Mouse (Mus musculus) erythroblast, embryonic 14.5 days (primary cell): ENCODE measurements around the gene Galnt12. TPM values are rescaled to one million over a fixed set of nuclear protein-coding genes. Genes with fewer than 3 reads are reported as not detected.
"Not testable (repeated sequence)": the region's sequence is repeated elsewhere in the genome, so short reads cannot be mapped to it uniquely, and the experiment has no call there.

Experiments
- H3K27me3 ChIP-seq: 2 replicates; pipeline ENCODE4 v1.6.1; 2012; ENCODE audit warnings: inconsistent platforms; ENCODE audit not compliant: control insufficient read depth
- H3K36me3 ChIP-seq: 2 replicates; pipeline ENCODE4 v1.6.1; 2012; ENCODE audit warnings: mild to moderate bottlenecking, inconsistent platforms; ENCODE audit not compliant: control insufficient read depth
- H3K4me1 ChIP-seq: 2 replicates; pipeline ENCODE4 v1.6.1; 2012; ENCODE audit warnings: inconsistent platforms; ENCODE audit not compliant: control insufficient read depth
- H3K4me3 ChIP-seq: replicated peaks from 2 replicates; pipeline ENCODE3; 2012; ENCODE audit warnings: moderate library complexity, mild to moderate bottlenecking, inconsistent platforms
- H3K9me3 ChIP-seq: 2 replicates; pipeline ENCODE4 v1.6.1; 2012; ENCODE audit warnings: low read length, inconsistent platforms, mixed read lengths; ENCODE audit not compliant: control insufficient read depth
- GATA1 ChIP-seq: IDR thresholded peaks from 2 replicates; pipeline ENCODE4 v1.6.1; 2012; ENCODE audit warnings: low read length, inconsistent platforms, mixed read lengths
- TAL1 ChIP-seq: IDR thresholded peaks from 3 replicates; pipeline ENCODE4 v1.6.1; 2012; ENCODE audit warnings: low read length, inconsistent platforms, mixed read lengths
- polyA plus RNA-seq: library from polyadenylated mRNA; stranded (reverse); fragments of >175 nt; gene quantifications from 2 replicates; pipeline ENCODE4 v1.2.3, GENCODE M21; 2012

The Galnt12 gene
- not detected in 2 replicates for polyA plus RNA-seq

DNA sequence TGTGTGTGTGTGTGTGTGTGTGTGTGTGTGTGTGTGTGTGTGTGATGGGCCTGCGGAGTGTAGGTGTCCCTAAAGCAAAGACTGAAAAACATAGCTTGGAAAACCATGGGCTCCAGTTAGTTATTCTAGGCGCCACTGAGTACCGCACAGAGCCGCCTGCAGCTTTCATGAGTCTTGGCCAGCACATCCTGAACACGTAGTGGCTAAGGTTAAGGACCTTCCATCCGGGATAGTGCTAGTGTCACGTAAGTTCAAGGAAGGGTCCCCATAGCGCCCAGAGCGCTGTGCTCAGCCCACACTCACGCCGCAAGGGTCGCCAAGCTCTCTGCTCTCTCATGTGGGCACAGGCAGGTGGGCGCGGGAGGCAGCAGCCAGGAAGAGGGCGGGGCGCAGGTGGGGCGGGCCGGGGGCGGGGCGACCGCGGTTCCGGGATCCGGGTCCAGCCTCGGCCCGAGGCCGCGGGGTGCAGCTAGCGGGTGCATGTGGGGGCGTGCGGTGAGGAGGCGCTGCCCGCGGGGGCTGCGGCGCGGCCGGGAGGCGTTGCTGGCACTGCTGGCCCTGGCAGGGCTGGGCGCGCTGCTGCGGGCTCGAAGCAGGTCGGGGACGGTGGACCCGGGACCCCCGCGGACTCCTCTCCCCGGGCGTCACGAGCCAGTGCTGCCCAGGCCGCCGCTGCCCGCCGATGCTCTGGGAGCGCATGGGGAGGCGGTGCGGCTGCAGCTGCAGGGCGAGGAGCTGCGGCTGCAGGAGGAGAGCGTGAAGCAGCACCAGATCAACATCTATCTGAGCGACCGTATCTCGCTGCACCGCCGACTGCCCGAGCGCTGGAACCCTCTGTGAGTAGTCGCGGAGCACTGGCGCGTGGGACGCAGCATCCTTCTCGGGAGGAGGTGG is at the start of gene Galnt12:
Galnt12 (plus strand) TSS at position 417 of the 894 bp plus-strand sequence.
- Histone ChIP-seq H3K27me3 (peaks cover 34% of the 10 kb centered on the region), H3K4me3 (peak within 1 kb of the TSS; percentile 24), H3K9me3 (no peaks in the 10 kb centered on the region)

DNA sequence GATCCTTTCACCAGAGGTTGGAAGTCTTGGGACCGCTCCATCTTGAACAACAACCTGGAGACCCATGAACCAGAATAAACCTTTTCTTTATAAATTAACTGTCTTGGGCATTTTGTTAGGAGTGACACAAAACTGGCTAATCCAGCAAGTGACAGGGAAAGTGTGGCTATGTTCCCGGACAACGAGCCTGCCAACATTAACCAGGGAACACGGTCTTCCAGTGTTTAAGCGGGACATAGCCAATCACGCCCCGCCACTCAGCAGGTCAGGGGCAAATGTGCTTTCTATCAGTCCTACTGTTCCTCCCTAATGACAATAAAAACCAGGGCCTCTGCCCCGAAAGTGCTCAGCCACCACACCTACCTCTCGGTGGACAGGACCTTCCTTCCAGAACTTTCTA is 47.8 kb upstream of the Galnt12 start:
- Histone ChIP-seq H3K4me1 (no peaks in the 10 kb centered on the region), H3K36me3 (no peaks in the 10 kb centered on the region), H3K4me3 (no peak overlapping the region), H3K27me3 (no peaks in the 10 kb centered on the region), H3K9me3 (no peaks in the 10 kb centered on the region)
- TF ChIP-seq TAL1 = no peak
- TF ChIP-seq GATA1 = no peak

More for the DNA sequence above, at the start of gene Galnt12:
- H3K36me3 ChIP-seq = no peaks in the 10 kb centered on the region
- no peak for TF ChIP-seq TAL1
- H3K4me1 ChIP-seq = no peaks in the 10 kb centered on the region

DNA sequence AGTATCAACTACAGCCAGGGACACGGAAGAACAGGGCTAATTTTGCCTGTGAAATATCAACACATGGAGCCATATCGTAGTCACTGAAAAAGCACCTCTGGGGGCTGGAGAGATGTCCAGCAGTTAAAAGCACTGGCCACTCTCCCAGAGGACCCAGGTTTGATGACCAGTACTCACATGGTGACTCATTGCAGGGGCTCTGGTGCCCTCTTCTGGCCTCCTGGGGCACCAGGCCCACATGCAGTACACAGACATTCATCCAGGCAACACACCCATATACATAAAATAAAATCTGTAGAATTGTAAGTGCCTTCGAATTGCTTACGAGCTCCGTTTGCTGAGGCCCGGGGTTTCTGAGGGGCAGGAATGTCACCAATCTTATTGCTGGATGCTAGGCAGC is 44.7 kb upstream of the Galnt12 start:
- H3K4me3 ChIP-seq = no peak overlapping the region
- no peaks in the 10 kb centered on the region for H3K9me3 ChIP-seq
- H3K36me3 ChIP-seq = no peaks in the 10 kb centered on the region
- H3K27me3 ChIP-seq = peaks cover 10% of the 10 kb centered on the region
- no peak for TF ChIP-seq GATA1
- no peak for TF ChIP-seq TAL1
- no peaks in the 10 kb centered on the region for H3K4me1 ChIP-seq

DNA sequence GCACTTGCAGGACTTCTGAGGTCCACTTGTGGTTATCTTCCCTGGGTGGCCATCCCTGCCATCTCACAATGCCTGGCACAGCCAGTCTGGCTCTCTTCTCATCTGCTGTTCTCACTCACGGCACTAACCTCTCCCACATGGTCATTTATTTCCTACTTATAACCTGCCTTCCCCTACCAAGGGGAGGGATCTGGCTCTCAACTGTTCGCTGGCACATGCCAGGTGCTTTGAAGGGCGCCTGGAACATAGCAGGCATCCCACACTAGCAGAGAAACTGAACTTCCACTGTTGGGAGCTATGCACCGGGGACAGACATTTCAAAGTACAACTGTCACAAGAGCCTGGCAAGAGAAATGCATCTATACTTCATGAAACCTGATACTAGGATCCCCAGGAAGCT is 43.9 kb upstream of the Galnt12 start:
- Histone ChIP-seq H3K9me3 (no peaks in the 10 kb centered on the region), H3K4me1 (no peaks in the 10 kb centered on the region), H3K36me3 (no peaks in the 10 kb centered on the region), H3K4me3 (no peak overlapping the region), H3K27me3 (peaks cover 17% of the 10 kb centered on the region)
- TF ChIP-seq TAL1 (no peak), GATA1 (no peak)

DNA sequence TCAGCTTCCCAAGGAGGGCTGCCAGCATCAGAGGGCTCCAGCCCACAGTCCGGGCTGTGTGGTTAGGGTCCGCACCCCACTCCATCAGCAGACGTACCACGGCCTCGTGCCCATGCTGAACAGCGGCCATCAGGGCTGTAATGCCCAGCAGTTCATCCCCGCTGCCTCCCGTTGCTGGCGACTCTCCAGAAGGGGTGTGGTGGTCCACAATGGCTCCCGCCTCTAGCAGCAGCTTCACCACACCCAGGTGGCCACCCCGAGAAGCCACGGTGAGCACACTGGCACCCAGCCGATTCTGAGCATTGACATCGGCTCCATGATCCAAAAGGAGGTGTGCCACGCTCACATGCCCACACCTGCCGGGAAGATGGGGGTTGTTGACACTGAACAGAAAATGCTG is 42.5 kb upstream of the Galnt12 start:
- Histone ChIP-seq H3K9me3 (no peaks in the 10 kb centered on the region), H3K4me3 (no peak overlapping the region), H3K4me1 (no peaks in the 10 kb centered on the region), H3K36me3 (no peaks in the 10 kb centered on the region), H3K27me3 (peaks cover 24% of the 10 kb centered on the region)
- no peak for TF ChIP-seq GATA1

DNA sequence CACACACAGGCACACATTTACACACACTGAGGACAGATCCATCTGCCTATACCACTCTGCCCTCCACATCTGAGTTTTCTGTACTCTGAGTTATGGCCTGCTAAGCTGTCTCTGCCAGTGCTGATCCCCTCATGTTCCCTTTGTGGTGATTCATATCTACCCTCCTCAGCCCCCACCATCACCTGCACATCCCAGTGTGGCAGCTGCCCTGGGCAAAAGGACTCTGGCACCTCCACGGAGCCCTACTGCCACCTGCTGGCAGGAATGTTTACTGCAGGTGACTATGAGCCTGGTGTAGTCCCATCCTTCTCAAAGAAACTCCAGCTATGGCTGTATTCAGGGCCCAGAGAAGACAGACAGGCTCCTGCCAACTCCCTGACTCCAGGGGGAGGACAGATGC is 41.5 kb upstream of the Galnt12 start:
- Histone ChIP-seq H3K36me3 (no peaks in the 10 kb centered on the region), H3K9me3 (no peaks in the 10 kb centered on the region), H3K27me3 (peaks cover 24% of the 10 kb centered on the region), H3K4me1 (no peaks in the 10 kb centered on the region), H3K4me3 (no peak overlapping the region)
- no peak for TF ChIP-seq GATA1
- no peak for TF ChIP-seq TAL1

DNA sequence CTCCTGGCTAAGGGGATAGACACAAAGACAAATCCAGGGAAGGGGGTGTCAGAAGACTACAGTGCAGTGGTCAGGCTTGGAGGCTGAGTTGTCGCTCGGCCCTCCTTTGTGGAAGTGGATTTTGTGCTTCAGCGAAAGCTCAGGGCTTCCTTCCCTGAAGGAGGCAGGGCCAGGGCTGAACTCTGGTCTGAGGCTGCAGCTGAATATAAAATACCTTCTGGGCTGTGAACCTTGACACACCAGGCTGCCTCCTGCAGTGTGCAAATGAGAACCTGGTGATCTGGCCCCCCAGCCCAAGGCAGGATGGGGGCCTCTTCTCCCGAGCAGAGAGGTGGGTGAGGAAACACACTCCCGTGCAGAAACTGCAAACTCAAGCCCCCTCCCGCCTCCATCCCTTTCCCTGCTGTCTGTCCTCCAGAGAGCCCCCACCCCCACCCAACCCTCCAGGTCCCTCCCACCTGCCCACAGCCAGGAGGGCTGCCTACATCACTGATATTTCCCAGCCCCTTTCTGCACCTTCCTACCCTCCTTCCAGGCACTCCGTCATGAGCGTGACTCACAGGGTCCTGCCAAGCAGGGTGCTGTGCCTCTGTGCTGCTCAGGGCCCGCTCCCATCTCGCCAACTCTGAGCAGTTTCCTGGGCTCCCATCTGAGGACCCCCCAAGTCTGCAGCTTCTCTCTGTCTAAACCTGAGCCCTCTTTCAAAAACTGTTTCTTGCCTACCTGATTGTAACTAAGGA is 40.9 kb upstream of the Galnt12 start:
- no peaks in the 10 kb centered on the region for H3K36me3 ChIP-seq
- TF ChIP-seq TAL1 (no peak), GATA1 (no peak)
- H3K4me3 ChIP-seq = no peak overlapping the region
- no peaks in the 10 kb centered on the region for H3K9me3 ChIP-seq
- H3K27me3 ChIP-seq = peaks cover 30% of the 10 kb centered on the region
- no peaks in the 10 kb centered on the region for H3K4me1 ChIP-seq

DNA sequence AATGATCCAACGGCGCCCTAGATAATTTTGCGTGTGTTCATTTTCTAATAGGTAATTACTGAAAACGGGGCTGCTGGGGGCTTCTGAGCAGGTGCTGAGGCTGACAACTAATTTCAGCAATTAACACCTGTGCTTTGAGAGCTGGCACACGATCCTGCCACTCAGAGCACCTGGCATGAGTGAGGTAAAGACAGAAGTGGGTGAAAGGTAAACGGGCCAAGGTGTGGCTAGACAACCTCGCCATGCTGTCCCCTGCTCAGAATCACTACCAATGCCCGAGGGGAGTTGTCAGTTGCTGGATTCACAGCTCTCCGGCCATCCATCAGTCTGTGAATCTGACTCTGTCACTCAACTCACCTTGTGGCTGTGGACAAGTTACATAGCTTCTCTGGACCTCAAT is 39.8 kb upstream of the Galnt12 start:
- Histone ChIP-seq H3K4me1 (no peaks in the 10 kb centered on the region), H3K27me3 (peaks cover 41% of the 10 kb centered on the region), H3K36me3 (no peaks in the 10 kb centered on the region), H3K9me3 (no peaks in the 10 kb centered on the region), H3K4me3 (no peak overlapping the region)
- no peak for TF ChIP-seq GATA1
- no peak for TF ChIP-seq TAL1

DNA sequence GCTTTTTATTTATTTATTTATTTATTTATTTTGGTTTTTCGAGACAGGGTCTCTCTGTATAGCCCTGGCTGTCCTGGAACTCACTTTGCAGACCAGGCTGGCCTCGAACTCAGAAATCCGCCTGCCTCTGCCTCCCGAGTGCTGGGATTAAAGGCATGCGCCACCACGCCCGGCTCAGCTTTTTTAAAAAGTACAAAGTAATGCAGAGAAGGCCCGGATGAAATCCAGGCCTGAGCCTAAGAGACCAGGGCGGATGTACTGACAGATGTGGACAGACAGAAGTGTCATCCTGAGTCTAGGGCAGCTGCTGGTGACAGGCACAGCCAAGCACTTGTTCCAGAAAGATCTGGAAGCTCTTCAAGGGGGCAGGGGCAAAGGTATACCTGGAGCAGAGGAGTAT is 36.5 kb upstream of the Galnt12 start:
- H3K4me3 ChIP-seq, H3K4me1 ChIP-seq, H3K9me3 ChIP-seq, H3K36me3 ChIP-seq: not testable (repeated sequence)
- H3K27me3 ChIP-seq = peaks cover 61% of the 10 kb centered on the region
